Mouse (Mus musculus): Measurements from ENCODE around the gene Agpat4.
"Not testable (repeated sequence)": the region's sequence is repeated elsewhere in the genome, so short reads cannot be mapped to it uniquely, and the experiment has no call there.

Gene Agpat4

DNA sequence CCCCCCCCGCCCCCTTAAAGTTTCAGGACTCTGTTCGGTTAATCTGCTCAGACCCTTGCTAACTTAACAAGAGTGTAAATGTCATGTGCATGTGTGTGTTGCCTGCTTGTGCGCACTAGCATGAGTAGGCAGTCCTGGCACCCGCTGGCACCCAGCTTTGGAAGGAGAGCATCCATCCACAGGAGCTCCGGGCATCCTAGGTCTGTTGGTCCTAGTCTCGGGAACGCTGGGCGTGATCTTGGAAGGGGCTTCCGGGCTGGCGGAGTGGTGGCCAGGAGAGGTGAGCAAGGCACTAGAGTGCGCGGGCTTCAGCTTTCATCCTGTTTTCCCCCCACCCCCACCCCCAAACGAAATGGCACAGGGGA, at the start of gene Agpat4:
TSS of gene Agpat4 (plus strand) at position 144 of the 365 bp plus-strand sequence.
- DNase-seq (ENCODE audit: low spot score), result peak; percentile 15

DNA sequence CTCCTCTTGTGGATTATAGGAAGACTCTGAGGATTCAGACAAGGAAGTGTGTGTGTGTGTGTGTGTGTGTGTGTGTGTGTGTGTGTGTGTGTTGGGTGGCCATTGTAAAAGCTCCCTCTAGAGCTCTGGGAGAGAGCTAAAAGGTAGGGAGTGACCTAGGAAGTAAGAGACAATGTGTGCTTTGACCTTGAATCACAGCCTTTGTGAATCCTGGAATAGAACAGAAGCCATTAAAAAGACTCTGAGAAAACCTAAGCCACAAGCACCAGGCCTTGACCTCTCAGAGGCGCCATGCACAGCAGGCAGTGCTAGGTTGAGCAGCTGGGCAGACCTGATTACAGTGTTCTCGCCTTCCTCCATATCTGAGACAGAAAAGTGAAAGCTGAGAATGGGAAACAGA, 41.7 kb upstream of the Agpat4 start:
- DNase-seq (ENCODE audit: low spot score), result no peak

DNA sequence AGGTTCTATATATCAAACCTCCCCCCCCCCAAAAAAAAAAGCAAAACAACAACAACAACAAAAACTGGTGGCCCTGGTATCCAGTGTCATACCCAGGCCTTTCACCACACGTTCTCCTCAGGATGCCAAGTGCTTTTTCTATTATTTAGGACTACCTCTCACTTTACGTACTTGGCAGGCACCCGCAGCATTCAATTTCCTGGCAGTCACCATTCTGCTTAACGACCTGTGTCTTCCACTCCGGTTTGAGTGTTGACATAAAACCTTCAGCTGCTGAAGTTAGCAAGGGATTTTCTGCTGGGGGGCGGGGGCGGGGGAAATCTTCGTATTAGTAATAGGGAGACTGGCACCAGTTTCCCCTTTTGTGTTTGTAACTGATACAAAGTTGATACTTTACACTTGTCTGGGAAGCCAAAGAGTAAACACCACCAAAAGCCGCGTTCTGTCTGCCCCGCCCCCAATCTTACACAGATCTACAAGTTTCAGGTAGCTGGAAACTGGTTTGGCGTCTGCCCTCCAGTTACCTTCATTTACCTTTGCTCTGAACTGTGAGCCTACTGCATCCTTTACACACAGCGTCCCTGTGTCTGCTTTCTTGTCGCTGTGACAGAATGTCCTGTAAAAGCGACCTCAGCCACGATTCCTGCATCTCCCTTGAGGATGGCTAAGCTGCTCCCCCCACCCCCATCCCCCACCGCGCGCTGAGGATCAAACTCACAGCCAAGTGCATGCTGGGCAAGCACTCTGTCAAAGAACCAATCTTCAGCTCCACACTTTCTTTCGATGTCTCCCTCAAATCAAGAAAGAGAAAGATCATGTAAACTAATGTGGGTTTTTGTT, 37.6 kb upstream of the Agpat4 start:
- peak; percentile 13 for DNase-seq (ENCODE audit: low spot score)

DNA sequence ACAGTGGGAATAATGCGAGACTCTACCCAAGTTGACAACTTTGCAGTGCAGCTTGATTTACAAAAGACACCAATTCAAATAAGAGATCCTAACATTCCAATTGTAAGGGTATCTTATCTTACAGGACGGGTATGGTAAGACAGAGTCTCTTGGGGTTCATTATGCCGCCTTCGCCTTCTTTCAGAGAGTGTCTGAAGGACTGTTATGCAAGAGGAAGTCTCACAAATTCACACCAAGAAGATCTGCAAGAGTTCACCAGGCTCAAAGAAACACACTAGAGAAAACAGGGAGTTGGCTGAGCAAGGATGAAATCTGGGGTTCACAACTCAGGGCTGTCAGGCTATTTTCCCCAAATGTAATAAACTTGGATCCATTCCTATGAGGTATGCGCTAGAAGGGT, 36.3 kb upstream of the Agpat4 start:
- no peak for DNase-seq (ENCODE audit: low spot score)

DNA sequence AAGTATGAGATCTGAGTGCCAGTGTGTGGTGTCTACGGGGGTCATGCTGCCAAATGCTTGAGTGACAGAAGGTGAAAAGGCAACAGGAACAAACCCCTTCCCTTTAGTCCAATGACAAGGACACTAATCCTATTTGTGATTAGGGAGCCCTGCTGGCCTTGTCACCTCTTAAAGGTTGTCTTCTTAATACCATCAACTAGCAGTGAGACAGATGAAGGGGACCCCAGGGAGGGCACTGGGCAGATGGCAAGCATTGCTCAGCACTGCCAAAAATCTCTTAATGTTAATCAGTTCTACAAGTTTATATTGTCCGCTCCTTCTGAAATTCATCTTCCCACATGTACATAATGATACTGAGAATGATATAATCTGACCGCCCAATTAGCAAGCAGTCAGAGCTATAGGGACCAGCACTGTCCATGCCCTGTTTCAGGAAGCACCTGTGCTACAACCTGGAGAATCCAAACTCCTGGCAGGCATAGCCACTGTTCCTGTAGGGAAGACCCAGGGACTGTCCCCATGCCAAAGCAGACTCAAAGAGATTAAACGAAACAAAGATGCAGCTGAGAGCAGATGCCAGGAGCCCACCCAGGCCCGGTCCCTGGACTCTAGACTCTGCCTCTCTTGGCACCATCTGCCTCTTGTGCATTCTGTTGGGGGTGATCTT, 28.1 kb upstream of the Agpat4 start:
- no peak for DNase-seq (ENCODE audit: low spot score)

DNA sequence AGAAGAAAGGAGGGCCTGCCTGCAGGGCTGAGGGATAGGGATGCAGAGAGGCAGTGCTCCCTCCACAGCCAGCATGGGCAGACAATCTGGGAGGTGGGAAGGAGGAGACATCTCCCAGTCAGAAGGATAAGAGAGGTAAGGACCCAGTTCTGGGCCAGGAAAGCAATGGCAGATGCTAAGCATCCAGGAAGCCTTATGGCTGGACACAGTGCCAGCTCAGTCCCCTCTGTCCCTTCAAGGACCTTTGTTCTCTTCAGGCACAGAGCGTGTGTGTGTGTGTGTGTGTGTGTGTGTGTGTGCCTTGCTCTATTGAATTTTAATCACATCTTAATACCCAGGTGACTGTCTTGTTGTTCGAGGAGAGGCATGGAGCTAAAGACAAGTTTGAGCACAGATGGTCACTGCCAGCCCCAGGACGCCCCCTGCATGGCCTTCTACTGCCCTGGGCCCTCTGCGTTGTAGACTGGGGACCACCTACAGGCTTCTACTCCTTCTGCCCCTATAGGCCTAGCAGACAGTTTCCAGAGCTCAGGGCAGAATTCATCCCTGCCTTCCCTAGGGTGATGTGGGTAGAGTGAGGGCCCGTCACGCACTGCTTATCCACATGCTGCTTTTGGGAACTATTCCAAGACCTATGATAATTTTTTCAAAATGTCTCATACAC, 25.5 kb upstream of the Agpat4 start:
- DNase-seq (ENCODE audit: low spot score), result no peak

DNA sequence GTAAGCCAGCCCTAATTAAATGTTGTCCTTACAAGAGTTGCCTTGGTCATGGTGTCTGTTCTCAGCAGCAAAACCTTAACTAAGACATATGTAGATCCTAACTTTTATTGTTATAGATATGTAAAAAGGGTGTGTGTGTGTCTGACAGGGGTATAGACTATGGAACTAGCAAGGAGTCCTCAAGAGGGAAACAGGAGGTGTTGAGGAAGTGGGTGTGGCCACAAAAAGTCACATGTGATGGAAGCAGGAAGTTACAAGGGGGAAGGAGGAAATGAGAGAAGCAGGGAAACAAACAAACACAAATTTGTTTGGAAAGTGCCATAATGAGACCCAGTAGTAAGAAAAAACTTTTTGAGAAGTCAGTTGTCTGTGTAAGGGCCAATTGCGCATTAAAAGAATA, 24.5 kb upstream of the Agpat4 start:
- DNase-seq (ENCODE audit: low spot score), result no peak

DNA sequence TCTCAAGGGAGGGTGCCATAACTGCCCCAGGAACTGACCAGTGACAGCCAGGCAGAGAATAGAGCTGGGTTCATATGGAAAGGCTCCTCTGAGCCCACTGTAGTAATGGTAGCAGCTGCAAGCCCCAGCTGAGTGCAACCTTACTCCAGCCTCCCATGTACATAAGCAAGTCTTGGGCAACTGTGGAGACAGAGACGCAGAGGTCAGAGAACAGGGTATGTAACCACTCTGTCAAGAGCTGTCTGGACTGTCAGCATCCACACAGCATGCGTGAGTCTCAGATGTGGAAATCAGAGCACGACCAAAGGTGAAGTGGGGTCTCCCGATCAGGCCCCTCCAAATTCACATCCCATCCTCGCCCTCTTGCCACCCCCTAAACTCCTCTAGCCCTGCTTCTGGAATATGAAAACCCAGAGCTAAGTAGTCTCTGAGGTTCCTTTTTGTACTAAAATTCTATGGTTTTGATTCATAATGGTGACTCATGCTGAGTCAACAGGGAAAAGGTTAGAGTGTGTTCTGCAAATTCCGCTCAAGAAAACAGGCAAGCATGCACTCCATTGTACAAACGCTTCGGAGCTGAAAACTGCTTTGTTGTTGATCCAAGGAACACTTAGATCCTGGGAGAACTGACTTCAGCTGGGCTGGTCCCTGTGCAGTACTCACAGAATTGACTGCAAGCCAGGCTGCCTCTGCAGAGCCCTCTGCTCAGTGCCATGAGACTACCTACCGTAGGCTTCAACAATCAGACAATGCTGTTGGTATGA, 23.5 kb upstream of the Agpat4 start:
- peak; percentile 91 for DNase-seq (ENCODE audit: low spot score)

DNA sequence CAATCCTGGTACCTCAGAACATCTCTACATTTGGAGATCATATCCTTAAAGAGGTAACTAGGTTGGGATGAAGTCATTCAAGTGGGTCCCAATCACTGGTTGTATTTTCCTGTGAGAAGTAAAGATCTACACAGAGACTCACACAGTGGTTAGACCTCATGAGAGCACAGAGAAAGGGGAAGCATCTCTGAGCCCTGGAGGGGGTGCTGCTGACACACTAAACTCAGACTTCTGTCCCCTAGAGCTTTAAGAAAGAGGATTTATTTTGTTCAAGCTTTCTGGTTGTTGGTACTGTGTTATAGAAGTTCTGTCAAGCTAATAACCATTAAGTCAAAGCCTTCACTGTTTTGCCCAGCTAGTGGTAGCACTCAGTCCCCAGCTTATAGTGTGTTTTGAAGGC, 19.1 kb upstream of the Agpat4 start:
- DNase-seq (ENCODE audit: low spot score), result no peak

DNA sequence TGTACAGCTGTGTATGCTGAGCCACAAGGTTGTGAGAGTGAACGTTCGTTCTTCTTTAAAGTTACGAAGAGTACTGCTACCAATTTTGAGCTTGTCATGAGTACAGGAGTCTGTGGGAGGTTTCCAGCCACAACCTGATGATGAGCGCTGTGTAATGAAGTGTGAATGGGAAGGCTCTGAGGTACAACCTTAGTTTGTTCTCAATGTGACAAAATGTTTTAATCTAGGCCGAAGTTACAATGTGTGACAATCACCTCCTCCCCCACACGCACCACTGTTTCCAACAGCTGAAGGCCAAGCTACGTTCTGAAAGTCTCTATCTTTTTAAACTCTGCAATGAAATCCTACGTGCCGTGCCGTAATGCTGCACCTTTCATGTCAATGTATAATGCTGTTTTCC, 16.2 kb upstream of the Agpat4 start:
- no peak for DNase-seq (ENCODE audit: low spot score)

DNA sequence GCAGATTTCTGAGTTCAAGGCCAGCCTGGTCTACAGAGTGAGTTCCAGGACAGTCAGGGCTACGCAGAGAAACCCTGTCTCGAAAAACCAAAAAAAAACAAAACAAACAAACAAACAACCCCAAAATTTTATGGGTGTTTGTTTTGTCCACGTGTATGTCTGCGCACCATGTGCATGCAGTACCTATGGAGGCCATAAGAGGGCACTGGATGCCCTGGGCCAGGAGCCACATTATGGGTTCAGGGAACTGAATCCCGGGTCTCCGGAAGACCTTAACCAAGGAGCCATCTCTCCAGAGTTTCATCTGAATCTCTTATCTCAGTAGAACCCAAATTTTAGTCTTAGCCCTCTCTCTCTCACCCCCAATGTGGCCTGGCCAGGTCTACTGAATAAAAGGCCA, 14.7 kb upstream of the Agpat4 start:
- DNase-seq (ENCODE audit: low spot score), result no peak

DNA sequence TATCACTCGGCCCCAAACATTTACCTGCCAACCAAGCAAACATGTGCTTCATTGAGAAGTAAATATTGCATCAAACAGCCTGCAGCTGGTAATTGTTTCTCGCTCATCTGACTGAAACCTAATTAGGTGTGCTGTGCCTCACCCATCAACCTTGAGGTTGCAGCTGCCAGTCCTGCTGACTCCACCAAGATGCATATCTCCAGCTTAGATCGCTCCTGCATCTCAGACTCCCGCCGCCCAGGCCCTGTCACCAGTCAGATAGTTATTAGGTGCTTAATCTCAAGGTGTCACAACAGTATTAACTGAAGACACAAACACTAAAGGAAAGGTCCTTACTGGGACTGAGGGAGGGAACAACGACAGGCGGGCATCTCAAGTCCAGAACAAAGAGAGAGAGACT, 14.3 kb upstream of the Agpat4 start:
- DNase-seq (ENCODE audit: low spot score), result no peak

DNA sequence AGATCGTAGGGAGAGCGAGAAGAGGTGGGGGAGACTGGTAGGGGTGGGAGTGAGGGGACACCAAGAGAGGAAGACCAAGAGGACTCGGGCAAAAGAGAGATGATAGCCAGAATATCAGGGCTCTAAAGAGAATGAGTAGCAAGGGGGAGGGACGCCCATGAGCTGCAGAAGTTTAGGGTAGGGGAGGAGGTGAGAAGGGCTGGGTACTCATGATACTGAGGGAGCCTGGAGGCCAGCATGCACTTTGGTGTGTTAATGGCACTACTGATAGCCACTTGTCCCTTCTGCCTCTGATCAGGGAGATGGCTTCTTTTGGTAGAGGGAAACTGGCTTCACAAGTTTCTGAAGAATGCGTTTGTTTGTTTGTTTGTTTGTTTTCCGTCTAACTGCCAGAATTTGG, 13.8 kb upstream of the Agpat4 start:
- DNase-seq (ENCODE audit: low spot score), result no peak

DNA sequence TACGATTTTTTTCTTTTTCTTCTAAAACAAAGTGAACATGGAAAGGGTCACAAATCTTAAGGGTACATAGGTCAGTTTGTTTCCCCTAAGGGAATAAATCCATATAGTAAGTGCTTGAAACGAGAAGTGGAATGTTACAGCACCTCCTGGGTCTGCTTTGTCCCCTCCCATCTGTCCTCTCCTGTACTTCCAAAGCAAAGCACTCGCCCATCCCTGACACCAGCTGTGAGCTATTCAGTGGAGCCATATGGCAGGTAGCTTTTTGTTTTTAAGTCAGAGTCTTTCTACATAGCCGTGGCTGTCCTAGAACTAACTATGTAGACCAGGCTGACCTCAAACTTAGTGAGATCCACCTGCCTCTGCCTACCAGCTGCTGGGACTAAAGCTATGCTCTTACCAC, 12.2 kb upstream of the Agpat4 start:
- no peak for DNase-seq (ENCODE audit: low spot score)

DNA sequence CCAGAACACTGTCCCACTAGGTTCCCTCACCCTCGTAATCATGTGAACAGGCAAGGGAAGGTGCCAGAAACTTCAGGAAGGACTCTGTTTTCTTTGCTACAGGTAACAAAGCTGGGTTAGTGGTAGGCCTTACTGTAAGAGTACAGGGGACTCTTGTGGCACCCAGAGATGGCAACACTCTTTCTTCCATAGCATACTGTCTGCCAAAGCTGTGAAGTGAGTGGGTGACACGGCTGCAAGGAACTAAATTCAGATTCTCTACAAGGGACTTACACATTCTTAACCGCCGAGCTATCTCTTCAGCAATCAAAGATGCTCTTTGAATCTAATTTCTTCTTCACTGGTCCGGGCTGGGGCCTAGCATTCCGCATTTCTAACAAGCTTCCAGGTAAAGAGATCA, 4.9 kb upstream of the Agpat4 start:
- DNase-seq (ENCODE audit: low spot score), result no peak

DNA sequence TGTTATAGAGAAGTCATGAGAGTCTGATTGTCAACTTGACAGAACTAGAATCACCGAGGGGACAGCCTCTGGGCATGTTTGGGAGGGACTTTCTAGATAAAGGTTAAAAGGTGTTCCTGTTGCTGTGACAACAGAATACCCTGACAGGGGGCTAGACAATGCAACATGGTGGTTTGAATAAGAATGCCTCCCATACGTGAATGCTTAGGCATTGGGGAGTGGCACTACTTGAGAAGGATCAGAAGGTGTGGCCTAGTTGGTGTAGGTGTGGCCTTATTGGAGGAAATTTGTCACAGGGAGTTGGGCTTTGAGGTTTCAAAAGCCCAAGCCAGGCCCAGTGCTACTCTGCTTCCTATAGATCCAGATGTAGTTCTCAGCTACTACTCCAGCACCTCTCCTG, 3.4 kb upstream of the Agpat4 start:
- no peak for DNase-seq (ENCODE audit: low spot score)

DNA sequence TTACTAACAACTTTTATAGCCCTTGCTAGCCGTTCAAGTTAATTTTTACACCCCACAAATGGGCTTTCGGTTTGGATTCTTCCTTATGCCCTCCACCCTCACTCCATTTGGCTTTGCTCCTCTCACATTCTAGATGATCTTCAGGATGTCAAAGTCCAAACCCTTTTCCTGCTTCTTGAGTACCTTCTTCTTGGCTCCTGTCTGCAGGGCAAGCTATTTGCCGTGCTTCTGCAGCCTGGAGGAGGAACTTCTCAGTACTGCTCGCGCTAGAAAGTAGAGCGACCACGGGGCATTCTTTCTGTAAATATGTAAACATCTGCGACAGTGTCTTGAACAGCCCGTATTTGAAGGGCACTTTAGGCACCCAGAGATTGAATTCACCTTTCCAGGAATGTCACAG, 373 bp upstream of the Agpat4 start:
- DNase-seq (ENCODE audit: low spot score), result no peak

DNA sequence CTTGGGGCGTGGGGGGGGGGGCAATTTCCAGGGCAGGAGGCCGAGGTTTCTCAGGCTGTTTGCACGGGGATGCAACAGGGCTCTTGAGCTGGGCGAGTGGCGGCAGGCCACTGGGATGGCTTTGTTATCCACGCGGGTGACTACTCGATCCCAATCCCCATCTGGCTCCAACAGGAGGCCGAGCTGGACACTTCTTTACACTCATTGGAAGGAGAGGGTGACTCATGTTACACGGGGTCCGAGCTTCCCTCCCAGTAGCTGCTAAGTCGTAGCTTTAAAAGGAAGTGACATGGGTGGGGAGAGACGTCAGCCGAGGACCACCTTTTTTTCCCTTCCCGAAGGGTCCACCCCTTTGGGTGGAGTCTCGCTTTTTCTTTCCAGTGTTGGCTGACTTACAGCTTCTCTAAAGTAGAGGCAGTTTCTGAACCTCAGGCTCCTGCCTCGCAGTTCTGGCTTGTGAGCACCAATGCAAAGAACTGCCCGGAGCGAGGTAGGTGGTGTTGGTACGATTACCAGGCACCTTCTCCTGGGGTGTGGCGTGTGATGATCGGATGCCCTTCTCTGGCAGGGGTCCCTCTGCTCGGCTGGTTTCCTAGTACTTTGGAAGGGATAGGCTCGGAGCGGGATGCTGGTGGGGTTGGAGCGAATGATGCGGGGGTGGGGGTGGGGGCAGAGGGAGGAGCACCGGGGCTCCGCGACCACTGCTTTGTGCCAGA, 580 bp downstream of the Agpat4 start:
- peak; percentile 84 for DNase-seq (ENCODE audit: low spot score)

DNA sequence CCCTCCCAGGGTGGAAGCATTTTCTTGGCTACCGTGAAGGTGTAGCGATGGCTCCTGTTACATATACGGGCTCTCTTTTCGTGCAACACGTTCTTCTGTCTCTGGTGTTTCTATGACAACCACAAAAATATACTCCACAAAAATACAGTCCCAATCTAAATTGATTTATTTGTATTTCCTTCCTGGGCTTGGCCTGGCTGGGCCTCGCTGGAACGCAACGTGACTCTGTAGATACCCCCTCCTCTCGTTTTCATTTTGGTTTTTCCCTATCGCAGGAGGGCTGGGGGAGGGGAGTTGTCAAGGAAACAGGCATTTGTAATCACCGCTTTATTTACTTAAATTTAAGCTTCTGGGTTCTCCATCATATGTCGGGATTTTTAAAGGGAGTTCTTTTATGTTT, 1.2 kb downstream of the Agpat4 start:
- peak; percentile 66 for DNase-seq (ENCODE audit: low spot score)

DNA sequence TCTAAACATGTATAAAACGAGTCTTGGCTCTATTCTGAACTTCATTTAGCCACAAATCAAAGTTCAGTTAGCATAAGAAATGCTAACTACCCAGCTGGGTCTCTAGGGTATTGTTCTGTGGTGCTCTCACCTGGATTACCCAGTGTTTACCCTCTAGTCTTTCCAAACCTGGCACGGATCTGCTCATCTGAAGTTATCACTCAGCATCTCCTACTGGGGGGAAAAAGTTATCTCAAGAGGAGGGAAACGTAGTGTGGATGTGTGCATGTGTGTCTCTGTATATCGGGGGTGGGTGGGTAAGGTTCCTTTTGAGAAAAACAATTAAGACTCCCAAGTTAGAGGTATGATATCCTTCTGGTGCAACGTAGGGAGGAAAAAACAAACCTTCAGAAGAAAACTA, 1.8 kb downstream of the Agpat4 start:
- DNase-seq (ENCODE audit: low spot score), result no peak

DNA sequence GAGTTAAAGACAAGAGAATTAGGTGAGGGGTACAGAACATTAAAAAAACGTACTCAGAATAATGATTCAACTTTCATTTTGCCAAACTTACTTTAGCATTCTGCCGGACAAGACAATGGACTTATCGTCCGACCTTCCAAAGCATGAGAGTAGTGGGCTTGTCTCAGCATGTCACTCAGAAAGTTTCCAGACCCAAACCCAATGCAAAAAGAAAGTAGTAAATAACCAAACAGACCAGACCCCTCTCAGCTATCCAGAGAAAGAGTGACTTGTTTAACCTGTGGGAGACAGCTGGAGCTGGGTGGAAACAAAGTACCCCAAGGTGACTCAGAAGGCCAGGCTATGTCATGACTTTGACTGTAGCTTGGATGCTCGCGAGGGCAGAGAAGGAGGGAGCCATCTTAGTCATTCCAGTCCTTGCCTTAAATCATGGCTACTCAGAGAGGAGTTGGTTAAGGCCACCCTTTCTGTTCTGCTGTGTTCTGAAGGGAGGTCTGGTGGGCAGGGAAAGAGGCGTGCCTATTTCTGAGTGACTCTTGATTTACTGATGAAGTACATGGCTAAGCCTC, 2.8 kb downstream of the Agpat4 start:
- DNase-seq (ENCODE audit: low spot score), result peak; percentile 50

DNA sequence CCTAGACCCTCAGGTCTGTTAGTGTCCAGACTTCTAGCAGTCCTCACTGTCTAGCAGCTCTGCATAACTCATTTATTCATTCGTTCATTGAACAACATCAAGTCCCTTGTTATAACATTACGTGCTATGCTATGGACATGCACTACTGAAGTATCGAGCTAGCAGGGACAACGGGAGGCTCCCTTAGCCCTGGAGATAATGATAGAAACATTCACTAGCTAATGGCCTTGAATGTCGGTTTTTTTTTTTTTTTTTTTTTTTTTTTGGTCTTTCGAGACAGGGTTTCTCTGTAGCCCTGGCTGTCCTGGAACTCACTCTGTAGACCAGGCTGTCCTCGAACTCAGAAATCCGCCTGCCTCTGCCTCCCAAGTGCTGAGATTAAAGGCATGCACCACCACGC, 3.8 kb downstream of the Agpat4 start:
- DNase-seq (ENCODE audit: low spot score), result not testable (repeated sequence)

Measured in adipocyte (in vitro differentiated cells).